Mouse (Mus musculus) T-cell, adult 2 months (primary cell): ENCODE measurements around the gene Apod.

ENCODE experiments used
- DNase-seq: peaks from one replicate; pipeline ENCODE4 v3.0.0; 2022; ENCODE audit warnings: low spot score

Gene Apod

DNA sequence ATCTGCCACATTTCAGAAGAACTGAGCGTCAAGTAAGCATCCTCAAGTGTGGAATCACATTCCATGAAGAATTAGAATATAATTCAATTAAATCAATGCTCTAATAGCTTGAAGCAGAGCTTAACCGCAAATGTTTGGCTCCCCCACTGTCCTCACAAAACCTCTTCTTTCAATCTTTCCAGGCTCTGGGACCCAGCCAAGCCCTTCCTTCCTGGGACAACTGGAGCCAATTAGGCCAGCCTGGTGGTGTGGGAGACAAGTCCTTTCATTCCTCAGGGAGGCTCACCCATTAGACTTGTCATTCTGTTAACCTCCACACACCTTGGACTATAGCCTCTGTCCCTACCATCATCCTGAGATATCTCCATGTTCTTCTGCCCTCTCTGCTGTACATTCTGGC is 32.6 kb downstream of the Apod start:
- DNase-seq, result no peak

DNA sequence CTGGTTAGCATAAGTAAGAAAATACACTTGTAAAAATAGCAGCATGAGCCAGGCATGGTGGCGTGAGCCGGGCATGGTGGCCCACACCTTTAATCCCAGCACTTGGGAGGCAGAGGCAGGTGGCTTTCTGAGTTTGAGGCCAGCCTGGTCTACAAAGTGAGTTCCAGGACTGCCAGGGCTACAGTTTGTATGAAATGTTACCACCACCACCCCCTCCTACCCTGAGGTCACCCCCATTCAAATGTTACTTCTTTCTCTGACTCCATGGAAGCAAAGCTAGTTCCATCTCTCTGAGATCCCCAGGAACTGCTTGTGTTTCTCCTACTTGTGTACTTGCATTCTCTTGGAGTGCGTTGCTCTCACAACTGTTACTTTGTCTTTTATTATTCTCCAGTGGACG is 34.4 kb downstream of the Apod start:
- DNase-seq, result no peak

DNA sequence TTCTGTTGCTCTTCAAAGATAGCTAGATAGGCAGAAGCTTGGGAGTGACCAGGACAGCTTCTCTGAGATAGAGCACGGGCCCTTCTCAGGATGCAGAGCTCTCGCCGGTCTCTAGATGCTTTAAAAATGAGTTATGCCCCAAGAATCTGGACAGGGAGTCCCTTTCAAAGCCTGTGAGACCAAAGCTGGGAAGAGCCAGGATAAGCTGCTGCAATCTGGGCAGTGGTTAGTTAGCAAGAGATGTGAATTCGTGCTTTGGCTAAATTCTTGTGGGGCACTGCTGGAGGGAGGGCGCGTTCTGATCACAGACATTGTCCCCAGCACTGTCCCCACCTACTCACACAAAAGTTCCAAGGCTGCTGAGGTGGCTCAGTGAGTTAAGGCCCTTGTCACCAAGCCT is 36.0 kb downstream of the Apod start:
- DNase-seq, result no peak

DNA sequence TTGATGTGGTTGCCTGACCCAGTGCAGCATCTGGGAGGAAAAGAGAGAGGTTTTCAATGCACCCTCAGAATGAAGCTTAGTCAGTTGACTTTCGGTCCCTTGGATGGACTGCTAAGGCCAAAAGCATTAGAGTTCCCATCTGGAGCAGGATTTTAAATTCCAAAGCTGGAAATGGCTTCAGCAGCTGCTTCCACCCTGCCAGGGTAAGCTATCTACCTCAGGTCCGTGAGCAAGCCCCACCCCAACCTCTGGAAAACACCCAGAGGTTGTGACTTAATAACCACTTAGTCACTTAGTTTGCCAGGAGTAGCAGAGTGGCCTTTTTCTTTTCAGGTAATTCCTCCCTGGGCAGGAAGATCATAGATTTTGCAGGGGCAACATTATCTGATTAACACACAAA is 36.5 kb downstream of the Apod start:
- no peak for DNase-seq

DNA sequence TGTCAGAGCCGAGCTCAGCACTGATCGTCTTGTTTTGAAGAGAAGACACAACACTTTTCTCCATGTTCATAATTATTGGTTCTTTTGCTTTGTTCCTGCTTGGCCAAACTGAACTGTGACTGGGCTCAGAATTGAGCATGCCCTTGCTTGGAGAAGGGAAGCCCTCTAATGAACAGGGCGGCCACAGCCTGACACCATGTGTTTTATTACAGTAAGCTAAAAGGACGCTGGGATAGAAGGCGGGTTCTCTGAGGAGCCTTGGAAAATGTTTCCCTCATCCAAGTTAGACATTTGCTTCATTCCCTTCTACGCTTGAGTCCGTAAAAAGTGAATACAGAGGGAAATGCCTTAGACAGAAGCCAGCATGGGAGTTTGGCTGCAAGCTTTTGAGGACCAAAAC is 37.6 kb downstream of the Apod start:
- no peak for DNase-seq

DNA sequence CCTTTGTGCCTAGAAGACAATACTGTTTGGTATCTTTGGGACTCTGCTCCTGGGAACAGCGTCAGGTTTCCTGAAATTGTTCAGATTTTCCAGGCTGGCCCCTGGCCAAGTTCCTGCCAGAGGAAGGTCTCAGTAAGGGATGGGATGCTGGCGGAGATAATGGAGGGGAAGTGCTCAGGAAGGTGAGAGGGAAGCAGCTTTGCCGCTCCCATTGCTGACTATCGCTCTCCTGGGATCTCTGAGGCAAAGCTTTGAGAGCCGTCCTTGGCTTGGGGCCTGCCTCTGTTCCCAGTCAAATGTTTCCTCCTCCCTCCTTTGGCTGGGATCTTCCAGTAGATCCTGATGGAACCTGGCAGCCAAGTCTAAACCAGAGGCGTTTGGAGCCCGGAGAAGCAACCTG is 38.1 kb downstream of the Apod start:
- no peak for DNase-seq

DNA sequence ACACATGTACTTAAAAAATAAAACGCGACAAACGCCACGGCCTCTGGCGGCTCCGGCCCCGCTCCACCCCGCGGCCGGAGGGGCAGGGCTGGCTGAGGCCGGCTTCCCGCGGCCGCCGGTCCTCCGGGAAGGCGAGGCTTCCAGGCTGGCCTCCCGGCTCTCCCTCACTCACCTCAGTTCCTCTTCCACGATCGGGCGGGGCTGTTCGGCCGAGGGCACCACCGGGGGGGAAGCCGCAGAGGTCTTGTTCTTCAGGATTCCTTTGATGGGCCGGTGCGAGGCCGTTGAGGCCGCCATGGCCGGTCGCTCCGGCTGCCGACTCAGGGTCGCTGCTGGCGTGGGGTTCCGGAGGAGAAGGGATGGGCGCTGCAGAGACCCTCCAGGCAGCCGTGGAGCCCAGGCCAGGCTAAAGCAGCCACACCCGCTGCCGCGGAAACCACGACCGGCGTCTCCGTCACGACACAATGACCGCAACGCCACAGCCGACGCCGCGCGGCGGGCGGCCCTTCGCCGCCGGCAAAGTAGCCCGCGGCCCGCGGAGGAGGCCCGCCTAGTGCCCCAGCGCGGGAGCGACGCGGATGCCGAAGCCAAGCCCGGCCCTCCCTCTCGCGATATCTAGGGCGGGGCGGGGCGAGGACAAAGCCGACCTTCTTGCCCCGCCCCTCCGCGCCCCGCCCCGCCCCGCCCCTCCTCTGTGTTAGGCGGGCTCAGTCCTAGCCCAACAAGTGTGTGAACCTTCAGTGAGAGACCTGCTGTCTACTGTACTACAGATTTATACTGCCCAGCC is 39.7 kb downstream of the Apod start, which contains the start of gene Ppp1r2:
TSS of gene Ppp1r2 (minus strand) at position 604 of the 787 bp plus-strand sequence.
- DNase-seq, result peak; percentile 92

DNA sequence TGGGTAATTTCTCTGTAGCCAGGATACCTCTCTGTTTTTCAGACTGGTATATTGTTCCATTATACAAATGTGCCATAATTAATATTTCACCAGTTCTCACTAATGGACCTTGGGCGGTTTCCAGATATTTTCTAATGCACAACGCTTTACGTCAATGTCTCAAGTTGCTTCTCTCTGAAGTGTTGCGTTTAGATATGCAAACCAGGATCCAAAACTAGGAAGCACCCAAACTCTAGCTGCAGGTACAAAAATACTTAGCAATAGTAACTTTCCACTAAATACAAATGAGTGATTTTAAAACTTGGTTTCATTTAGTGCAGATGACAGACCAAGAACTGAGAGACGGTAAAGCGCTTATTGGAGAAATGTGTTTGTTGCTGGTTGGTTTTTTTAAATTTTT is 40.5 kb downstream of the Apod start:
- no peak for DNase-seq

DNA sequence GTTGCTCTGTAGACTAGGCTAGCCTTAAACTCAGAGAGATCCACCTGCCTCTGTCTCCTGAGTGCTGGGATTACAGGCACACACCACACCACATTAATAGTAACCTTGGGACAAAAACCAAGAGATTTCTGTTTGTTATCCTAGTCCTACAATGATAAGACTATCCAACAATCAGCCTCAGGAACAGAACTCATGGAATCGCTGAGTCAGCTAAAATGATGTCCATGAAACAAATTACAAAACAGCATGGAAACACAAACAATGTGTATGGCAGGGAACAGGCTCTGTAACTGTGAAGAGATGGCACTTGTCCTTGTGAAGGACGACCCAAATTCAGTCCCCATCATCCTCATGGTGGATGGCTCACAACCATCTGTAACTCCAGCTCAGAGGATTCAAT is 47.9 kb downstream of the Apod start:
- no peak for DNase-seq

DNA sequence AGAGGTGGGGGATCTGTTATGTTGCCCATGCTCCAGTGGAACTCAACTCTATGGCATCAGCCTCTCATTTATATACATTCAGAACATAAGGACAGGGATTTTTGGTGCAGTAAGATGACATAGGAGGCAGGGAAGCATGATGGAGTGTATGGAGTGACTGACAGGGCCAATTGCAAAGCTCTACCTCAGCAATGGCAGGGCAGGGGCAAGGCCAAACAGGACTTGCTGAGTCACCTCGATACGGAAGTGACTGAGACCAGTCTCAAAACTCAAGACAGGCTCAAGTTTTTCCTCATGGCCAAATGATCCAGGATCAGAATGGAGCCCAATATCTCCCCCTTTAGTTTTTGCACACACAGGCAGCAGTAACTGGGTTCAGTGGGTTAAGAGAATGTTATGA is 58.5 kb downstream of the Apod start:
- no peak for DNase-seq

DNA sequence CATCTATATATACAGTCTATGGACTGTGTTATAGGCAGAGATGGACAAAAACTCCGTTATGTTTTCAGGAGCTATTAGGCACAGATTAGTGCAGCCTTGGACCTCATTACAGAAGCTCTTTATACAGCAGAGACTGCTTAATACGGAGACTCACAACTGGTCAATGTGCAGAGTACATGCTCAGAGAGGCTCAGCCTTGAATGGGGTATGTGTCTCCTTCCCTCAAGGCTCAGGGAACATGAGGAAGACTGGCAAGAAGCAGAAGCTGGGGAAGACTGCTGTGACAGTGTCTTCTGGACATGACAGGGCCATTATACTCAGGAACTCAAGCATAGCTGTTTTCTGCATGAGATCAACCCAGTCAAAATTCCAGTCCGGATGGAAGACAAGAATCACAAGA is 58.9 kb downstream of the Apod start:
- no peak for DNase-seq

DNA sequence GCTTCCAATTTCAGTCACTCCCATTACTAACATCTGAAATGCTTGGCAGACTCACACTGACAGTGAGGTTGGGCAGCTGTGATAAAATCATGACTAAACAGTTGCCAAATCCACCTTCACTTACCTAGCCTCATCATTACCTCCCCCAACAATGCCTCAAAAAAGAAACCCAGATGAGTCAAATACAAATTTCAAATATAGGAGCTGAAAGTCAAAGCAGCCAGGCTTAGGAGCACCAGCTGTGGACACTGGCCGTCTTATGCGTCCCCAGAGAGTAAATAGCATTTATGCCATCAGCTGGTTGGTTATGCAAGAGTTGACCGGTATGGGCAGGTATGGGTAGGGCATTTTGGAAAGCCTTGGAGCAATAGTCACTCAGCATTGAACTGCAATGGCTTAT is 65.2 kb downstream of the Apod start:
- no peak for DNase-seq

DNA sequence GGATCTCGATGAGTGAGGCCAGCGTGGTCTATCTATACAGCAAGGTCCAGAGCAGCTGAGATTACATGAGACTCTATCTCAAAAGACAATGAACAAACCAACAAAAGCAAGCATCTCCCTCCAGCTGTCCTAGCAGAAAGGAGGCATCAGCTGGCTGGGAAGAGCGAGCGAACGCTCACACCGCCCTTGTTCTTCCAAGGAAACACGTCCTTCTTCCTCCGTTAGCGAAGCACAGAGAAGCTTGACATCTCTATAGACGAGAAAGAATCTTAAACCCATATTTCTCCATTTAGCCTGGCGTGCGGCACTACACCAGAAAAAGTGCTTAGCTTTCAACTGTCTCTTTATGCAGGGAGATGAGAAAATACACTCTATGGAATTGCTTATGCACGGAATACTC is 65.9 kb downstream of the Apod start:
- DNase-seq, result no peak

DNA sequence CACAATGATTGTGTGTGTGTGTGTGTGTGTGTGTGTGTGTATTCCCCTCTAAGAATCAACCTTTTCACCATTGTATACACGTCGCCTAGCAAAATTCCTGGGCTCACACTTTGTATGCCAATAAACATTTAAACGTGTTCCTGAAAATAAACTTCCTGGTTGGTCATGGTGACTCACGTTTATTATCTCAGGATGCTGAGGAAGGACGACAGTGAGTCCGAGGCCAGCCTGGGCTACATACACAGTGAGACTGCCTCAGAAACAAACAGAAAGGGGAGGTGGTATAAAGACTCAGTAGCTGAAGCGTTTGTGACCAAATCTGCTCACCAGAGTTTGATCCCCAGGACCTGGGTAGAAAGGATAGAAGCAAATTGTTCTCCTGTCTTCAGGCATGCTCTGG is 67.2 kb downstream of the Apod start:
- DNase-seq, result no peak
